Mouse (Mus musculus) 416B (cell line): ENCODE measurements at regions not wholly inside any gene's neighbourhood (a gene's known extent, or its start where the extent isn't known, plus 50 kb on each side); places are given as distances from the start of the nearest gene placed in this dataset.

Experiments
- DNase-seq: peaks from one replicate; pipeline ENCODE4 v3.0.0; 2011; ENCODE audit warnings: low read depth

DNA sequence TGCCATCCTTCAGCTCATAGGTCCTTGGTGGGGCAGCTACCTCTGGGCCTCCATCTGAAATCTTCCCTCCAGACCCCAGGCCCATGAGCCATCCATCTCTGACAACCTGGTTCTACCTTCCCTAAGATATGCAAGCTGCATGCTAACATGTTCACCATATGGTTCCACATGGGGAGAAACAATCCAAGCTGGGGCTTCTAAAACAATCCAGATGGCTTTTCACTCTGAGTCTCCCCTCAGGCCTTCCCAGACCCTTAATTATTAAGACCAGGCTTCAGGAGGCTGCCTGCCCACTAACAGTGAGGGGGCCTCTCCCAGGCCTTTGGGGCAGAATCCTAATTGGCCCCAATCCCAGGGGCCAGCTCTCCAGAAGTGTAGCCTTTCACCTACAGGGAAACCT is 71.1 kb upstream of the Sfswap start:
- DNase-seq, result no peak

DNA sequence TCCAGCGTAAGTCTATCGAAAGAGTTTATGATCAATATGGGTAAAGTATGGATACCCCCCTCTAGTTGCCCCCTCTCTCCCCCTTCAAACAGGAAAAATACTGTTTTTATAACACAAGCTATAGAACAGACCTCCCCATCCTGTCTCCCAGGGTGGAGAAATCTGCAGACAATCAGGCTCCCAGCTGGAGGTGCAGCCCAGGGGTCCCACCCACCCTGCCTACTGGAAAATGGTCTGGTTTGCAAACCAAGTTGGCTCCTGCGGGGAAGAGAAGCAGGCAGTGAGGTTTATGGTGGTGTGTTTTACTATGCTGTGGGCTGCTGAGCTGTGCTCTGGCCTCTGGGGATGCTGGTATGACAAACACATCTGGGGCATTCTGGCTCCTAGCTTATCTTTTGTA is 70.7 kb upstream of the Sfswap start:
- DNase-seq, result no peak

DNA sequence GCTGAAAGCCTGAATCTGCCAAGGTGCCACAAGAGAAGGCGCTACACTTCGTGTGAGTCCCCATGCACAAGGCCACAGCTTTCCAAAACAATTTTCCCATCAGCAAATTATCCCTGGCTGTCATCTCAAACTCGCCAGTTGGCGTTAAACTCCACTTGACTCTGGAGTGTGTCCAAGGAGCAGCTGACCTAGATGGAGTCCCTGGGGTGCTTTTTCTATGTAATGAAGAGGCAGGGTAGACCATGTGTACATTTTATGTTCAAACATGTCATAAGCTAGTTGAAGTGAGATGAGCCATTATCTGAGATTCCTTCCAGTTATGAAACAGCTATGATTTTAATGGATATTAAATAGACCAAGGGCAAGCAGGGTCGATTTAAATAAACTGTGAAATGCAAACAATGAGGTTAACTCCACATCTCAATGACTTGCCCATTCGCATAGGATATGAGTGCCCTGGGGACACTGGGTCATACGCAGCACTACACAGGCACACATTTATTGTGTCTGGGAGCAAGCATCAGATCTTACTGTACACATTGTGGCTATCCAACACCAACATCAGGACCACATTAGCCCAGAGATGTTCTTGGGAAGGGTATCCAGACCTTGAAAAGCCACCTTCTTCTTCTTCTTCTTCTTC is 51.0 kb upstream of the Sfswap start:
- DNase-seq, result no peak
